Mouse (Mus musculus): ENCODE data around the gene Tmem240. TPM values are rescaled to one million over a fixed set of nuclear protein-coding genes. Genes with fewer than 3 reads are reported as not detected.
"Not testable (repeated sequence)": the region's sequence is repeated elsewhere in the genome, so short reads cannot be mapped to it uniquely, and the experiment has no call there.

The Tmem240 gene
- polyA plus RNA-seq, 1 experiment, result 1.2 TPM

GRCm38 (mm10) chr4:155739152-155739551 is 4.6 kb downstream of the Tmem240 start:
- no peaks in the 10 kb centered on the region for H3K27me3 ChIP-seq (ENCODE audit: control insufficient read depth, insufficient read depth, insufficient read length)
- H3K79me2 ChIP-seq (ENCODE audit: control insufficient read depth, insufficient read depth), result no peaks in the 10 kb centered on the region
- H3ac ChIP-seq (ENCODE audit: control insufficient read depth, insufficient read length), result no peak overlapping the region
- peaks cover 18% of the 10 kb centered on the region for H3K36me3 ChIP-seq (ENCODE audit: control insufficient read depth, insufficient read depth)
- no peak for TF ChIP-seq TCF12 (IDR thresholded peaks at IDR 0.05; ENCODE audit: insufficient read depth, poor library complexity, severe bottlenecking)
- no peak for TF ChIP-seq MYOD1 (IDR thresholded peaks at IDR 0.05; ENCODE audit: control insufficient read depth in 1 of 3, insufficient read length in 2 of 3, low read depth in 2 of 3)
- peak; percentile 34 for TF ChIP-seq POLR2AphosphoS2 (IDR thresholded peaks at IDR 0.05; ENCODE audit: insufficient read length, low read depth)
- no peak for TF ChIP-seq POLR2A (IDR thresholded peaks at IDR 0.05; ENCODE audit: insufficient read length, low read depth)
- TF ChIP-seq MAX (IDR thresholded peaks at IDR 0.05; ENCODE audit: low read depth), result no peak
- H3K4me2 ChIP-seq (ENCODE audit: low read depth), result no peak overlapping the region
- H3K4me3 ChIP-seq, result no peak overlapping the region

- Histone ChIP-seq H3K4me2 (ENCODE audit: low read depth) (no peak overlapping the region), H3K79me2 (ENCODE audit: control insufficient read depth, insufficient read depth) (no peaks in the 10 kb centered on the region), H3K36me3 (ENCODE audit: control insufficient read depth, insufficient read depth) (peaks cover 18% of the 10 kb centered on the region), H3K27me3 (ENCODE audit: control insufficient read depth, insufficient read depth, insufficient read length) (no peaks in the 10 kb centered on the region), H3K4me3 (no peak overlapping the region), H3ac (ENCODE audit: control insufficient read depth, insufficient read length) (no peak overlapping the region)
- TF ChIP-seq MYOD1 (IDR thresholded peaks at IDR 0.05; ENCODE audit: control insufficient read depth in 1 of 3, insufficient read length in 2 of 3, low read depth in 2 of 3) (peak in 2 of 3 experiments; percentile 55 to 62), E2F4 (IDR thresholded peaks at IDR 0.05; ENCODE audit: insufficient read depth) (no peak), TCF12 (IDR thresholded peaks at IDR 0.05; ENCODE audit: insufficient read depth, poor library complexity, severe bottlenecking) (no peak), CEBPB (IDR thresholded peaks at IDR 0.05; ENCODE audit: insufficient read depth, poor library complexity, severe bottlenecking) (no peak), USF1 (IDR thresholded peaks at IDR 0.05; ENCODE audit: low read depth) (no peak), POLR2A (IDR thresholded peaks at IDR 0.05; ENCODE audit: insufficient read length, low read depth) (peak; percentile 47), REST (IDR thresholded peaks at IDR 0.05; ENCODE audit: insufficient read depth, insufficient read length) (no peak), SRF (IDR thresholded peaks at IDR 0.05; ENCODE audit: control insufficient read depth, insufficient read length, low read depth) (no peak), POLR2AphosphoS2 (IDR thresholded peaks at IDR 0.05; ENCODE audit: insufficient read length, low read depth) (peak; percentile 85), TCF3 (IDR thresholded peaks at IDR 0.05; ENCODE audit: insufficient read length, low read depth) (no peak), MAX (IDR thresholded peaks at IDR 0.05; ENCODE audit: low read depth) (no peak), MYOG (IDR thresholded peaks at IDR 0.05; ENCODE audit: control insufficient read depth in 1 of 3, insufficient read depth in 1 of 3, insufficient read length in 2 of 3, low read depth in 2 of 3) (peak in 1 of 3 experiments; percentile 22)
These were observed 5.4 kb downstream of the Tmem240 start for GRCm38 (mm10) chr4:155739741-155740636.

- not testable (repeated sequence) for H3K4me2 ChIP-seq (ENCODE audit: low read depth); H3K4me3 ChIP-seq; H3K79me2 ChIP-seq (ENCODE audit: control insufficient read depth, insufficient read depth); H3K27me3 ChIP-seq (ENCODE audit: control insufficient read depth, insufficient read depth, insufficient read length); H3ac ChIP-seq (ENCODE audit: control insufficient read depth, insufficient read length)
- H3K36me3 ChIP-seq (ENCODE audit: control insufficient read depth, insufficient read depth), result peaks cover 18% of the 10 kb centered on the region
These were observed 6.1 kb downstream of the Tmem240 start for GRCm38 (mm10) chr4:155740681-155741080.

- H3K36me3 ChIP-seq (ENCODE audit: control insufficient read depth, insufficient read depth), result peaks cover 15% of the 10 kb centered on the region
- no peak for TF ChIP-seq POLR2AphosphoS2 (IDR thresholded peaks at IDR 0.05; ENCODE audit: insufficient read length, low read depth)
- TF ChIP-seq REST (IDR thresholded peaks at IDR 0.05; ENCODE audit: insufficient read depth, insufficient read length), result no peak
- TF ChIP-seq TCF12 (IDR thresholded peaks at IDR 0.05; ENCODE audit: insufficient read depth, poor library complexity, severe bottlenecking), result no peak
- no peak for TF ChIP-seq MAX (IDR thresholded peaks at IDR 0.05; ENCODE audit: low read depth)
- TF ChIP-seq USF1 (IDR thresholded peaks at IDR 0.05; ENCODE audit: low read depth), result no peak
- no peak for TF ChIP-seq SRF (IDR thresholded peaks at IDR 0.05; ENCODE audit: control insufficient read depth, insufficient read length, low read depth)
- no peak for TF ChIP-seq MYOD1 (IDR thresholded peaks at IDR 0.05; ENCODE audit: control insufficient read depth in 1 of 3, insufficient read length in 2 of 3, low read depth in 2 of 3)
- TF ChIP-seq E2F4 (IDR thresholded peaks at IDR 0.05; ENCODE audit: insufficient read depth), result no peak
- no peak for TF ChIP-seq CEBPB (IDR thresholded peaks at IDR 0.05; ENCODE audit: insufficient read depth, poor library complexity, severe bottlenecking)
- no peak for TF ChIP-seq POLR2A (IDR thresholded peaks at IDR 0.05; ENCODE audit: insufficient read length, low read depth)
- TF ChIP-seq MYOG (IDR thresholded peaks at IDR 0.05; ENCODE audit: control insufficient read depth in 1 of 3, insufficient read depth in 1 of 3, insufficient read length in 2 of 3, low read depth in 2 of 3), result no peak
- TF ChIP-seq TCF3 (IDR thresholded peaks at IDR 0.05; ENCODE audit: insufficient read length, low read depth), result no peak
- H3K4me2 ChIP-seq (ENCODE audit: low read depth), result no peak overlapping the region
- H3ac ChIP-seq (ENCODE audit: control insufficient read depth, insufficient read length), result no peak overlapping the region
- no peak overlapping the region for H3K4me3 ChIP-seq
- H3K79me2 ChIP-seq (ENCODE audit: control insufficient read depth, insufficient read depth), result no peaks in the 10 kb centered on the region
- no peaks in the 10 kb centered on the region for H3K27me3 ChIP-seq (ENCODE audit: control insufficient read depth, insufficient read depth, insufficient read length)
These were observed 8.1 kb downstream of the Tmem240 start for GRCm38 (mm10) chr4:155742684-155743083.

GRCm38 (mm10) chr4:155744474-155744873 is 9.9 kb downstream of the Tmem240 start:
- H3K27me3 ChIP-seq (ENCODE audit: control insufficient read depth, insufficient read depth, insufficient read length), result no peaks in the 10 kb centered on the region
- no peak overlapping the region for H3ac ChIP-seq (ENCODE audit: control insufficient read depth, insufficient read length)
- no peak overlapping the region for H3K4me2 ChIP-seq (ENCODE audit: low read depth)
- no peak overlapping the region for H3K4me3 ChIP-seq
- peaks cover 29% of the 10 kb centered on the region for H3K36me3 ChIP-seq (ENCODE audit: control insufficient read depth, insufficient read depth)
- H3K79me2 ChIP-seq (ENCODE audit: control insufficient read depth, insufficient read depth), result no peaks in the 10 kb centered on the region
- TF ChIP-seq SRF (IDR thresholded peaks at IDR 0.05; ENCODE audit: control insufficient read depth, insufficient read length, low read depth) (no peak), CEBPB (IDR thresholded peaks at IDR 0.05; ENCODE audit: insufficient read depth, poor library complexity, severe bottlenecking) (no peak), USF1 (IDR thresholded peaks at IDR 0.05; ENCODE audit: low read depth) (no peak), REST (IDR thresholded peaks at IDR 0.05; ENCODE audit: insufficient read depth, insufficient read length) (no peak)
